Mouse (Mus musculus): Measurements from ENCODE around the gene Efcab6. TPM values are rescaled to one million over a fixed set of nuclear protein-coding genes. Genes with fewer than 3 reads are reported as not detected.

Gene Efcab6
- polyA plus RNA-seq, 1 experiment from 2014 or later, result not detected

DNA sequence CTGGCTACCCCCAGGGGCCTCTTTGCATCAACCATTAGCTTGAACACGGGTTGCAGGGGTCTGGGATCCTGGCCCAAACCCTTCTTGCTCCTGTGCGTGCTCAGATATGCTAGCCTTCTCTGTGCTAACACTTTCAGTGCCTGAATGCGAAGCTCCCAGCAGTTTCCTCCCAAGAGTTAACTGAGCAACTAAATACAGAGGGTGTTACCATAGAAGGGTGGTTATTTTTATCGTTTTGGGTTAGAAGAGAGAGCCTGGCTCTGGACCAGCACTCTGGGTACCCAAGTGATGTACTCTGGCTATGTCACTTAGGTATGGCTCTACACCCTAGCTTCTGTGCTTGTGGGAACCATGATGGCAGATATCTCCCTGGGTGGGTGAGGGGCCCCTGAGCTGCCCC lies 217.7 kb downstream of the Efcab6 start:
- WGBS (ENCODE audit: insufficient replicate concordance), result 65% methylated on average over 4 of the region's 4 CpGs
- Histone ChIP-seq H3K27me3 (ENCODE audit: insufficient read depth, low read length) (no peaks in the 10 kb centered on the region), H3K4me3 (ENCODE audit: low read depth, low read length) (no peak overlapping the region), H3K4me2 (ENCODE audit: low read depth, low read length) (no peak overlapping the region), H3K36me3 (replicated peaks; ENCODE audit: insufficient read depth, low read length) (no peaks in the 10 kb centered on the region), H3K9me3 (ENCODE audit: low read length) (no peaks in the 10 kb centered on the region), H3K27ac (ENCODE audit: low read depth) (no peak overlapping the region), H3K4me1 (ENCODE audit: insufficient read depth) (no peaks in the 10 kb centered on the region), H3K9ac (replicated peaks) (no peak overlapping the region)
- DNase-seq, result no peak
- no peak for ATAC-seq
- TF ChIP-seq EP300 (IDR thresholded peaks at IDR 0.05; ENCODE audit: low read depth) (no peak), CTCF (IDR thresholded peaks at IDR 0.05; ENCODE audit: low read depth) (no peak)

- Histone ChIP-seq H3K27me3 (ENCODE audit: insufficient read depth, low read length) (no peaks in the 10 kb centered on the region), H3K9ac (replicated peaks) (no peak overlapping the region), H3K9me3 (ENCODE audit: low read length) (no peaks in the 10 kb centered on the region), H3K4me2 (ENCODE audit: low read depth, low read length) (no peak overlapping the region), H3K27ac (ENCODE audit: low read depth) (no peak overlapping the region), H3K4me3 (ENCODE audit: low read depth, low read length) (no peak overlapping the region), H3K36me3 (replicated peaks; ENCODE audit: insufficient read depth, low read length) (no peaks in the 10 kb centered on the region), H3K4me1 (ENCODE audit: insufficient read depth) (no peaks in the 10 kb centered on the region)
- DNase-seq (no peak), ATAC-seq (no peak)
- 34% methylated on average over 8 of the region's 8 CpGs for WGBS (ENCODE audit: insufficient replicate concordance)
- TF ChIP-seq EP300 (IDR thresholded peaks at IDR 0.05; ENCODE audit: low read depth), result no peak
These were observed 218.6 kb downstream of the Efcab6 start for GRCm38 (mm10) chr15:83846592-83846991.

- Histone ChIP-seq H3K4me2 (ENCODE audit: low read depth, low read length) (no peak overlapping the region), H3K4me3 (ENCODE audit: low read depth, low read length) (no peak overlapping the region), H3K9me3 (ENCODE audit: low read length) (no peaks in the 10 kb centered on the region), H3K9ac (replicated peaks) (no peak overlapping the region), H3K36me3 (replicated peaks; ENCODE audit: insufficient read depth, low read length) (no peaks in the 10 kb centered on the region), H3K27ac (ENCODE audit: low read depth) (no peak overlapping the region), H3K27me3 (ENCODE audit: insufficient read depth, low read length) (no peaks in the 10 kb centered on the region), H3K4me1 (ENCODE audit: insufficient read depth) (no peaks in the 10 kb centered on the region)
- DNase-seq (no peak), ATAC-seq (no peak)
- TF ChIP-seq CTCF (IDR thresholded peaks at IDR 0.05; ENCODE audit: low read depth), result no peak
- 47% methylated on average over 11 of the region's 11 CpGs for WGBS (ENCODE audit: insufficient replicate concordance)
These were observed 219.4 kb downstream of the Efcab6 start for GRCm38 (mm10) chr15:83845734-83846133.

GRCm38 (mm10) chr15:83842915-83843789 lies 222.0 kb downstream of the Efcab6 start:
- Histone ChIP-seq H3K4me3 (ENCODE audit: low read depth, low read length) (no peak overlapping the region), H3K36me3 (replicated peaks; ENCODE audit: insufficient read depth, low read length) (no peaks in the 10 kb centered on the region), H3K4me2 (ENCODE audit: low read depth, low read length) (no peak overlapping the region), H3K27me3 (ENCODE audit: insufficient read depth, low read length) (no peaks in the 10 kb centered on the region), H3K9ac (replicated peaks) (no peak overlapping the region), H3K27ac (ENCODE audit: low read depth) (no peak overlapping the region), H3K4me1 (ENCODE audit: insufficient read depth) (no peaks in the 10 kb centered on the region), H3K9me3 (ENCODE audit: low read length) (no peaks in the 10 kb centered on the region)
- DNase-seq, result no peak
- no peak for ATAC-seq
- 57% methylated on average over 22 of the region's 22 CpGs for WGBS (ENCODE audit: insufficient replicate concordance)
- TF ChIP-seq EP300 (IDR thresholded peaks at IDR 0.05; ENCODE audit: low read depth) (no peak), CTCF (IDR thresholded peaks at IDR 0.05; ENCODE audit: low read depth) (no peak)

DNA sequence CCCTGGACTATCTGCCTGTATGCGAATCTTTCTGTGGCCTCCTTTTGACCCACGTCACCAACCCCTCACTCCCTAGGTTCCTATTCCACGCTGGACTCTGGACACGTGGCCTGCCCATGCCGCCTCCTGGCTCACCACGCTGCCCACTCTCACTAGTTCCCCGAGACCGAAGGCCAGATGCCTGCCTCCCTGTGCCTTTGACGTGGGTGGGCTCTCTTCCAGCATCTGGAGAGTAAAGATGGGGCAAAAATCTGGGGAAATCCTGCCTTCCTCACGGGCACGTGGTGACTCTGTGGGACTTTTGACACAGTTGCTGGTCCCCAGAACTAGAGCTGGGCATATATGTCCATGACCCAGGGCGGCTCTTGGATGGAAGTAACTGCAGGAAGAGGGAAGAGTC lies 222.8 kb downstream of the Efcab6 start:
- DNase-seq (no peak), ATAC-seq (no peak)
- 72% methylated on average over 12 of the region's 12 CpGs for WGBS (ENCODE audit: insufficient replicate concordance)
- H3K9ac ChIP-seq (replicated peaks), result no peak overlapping the region
- no peaks in the 10 kb centered on the region for H3K27me3 ChIP-seq (ENCODE audit: insufficient read depth, low read length)
- no peak overlapping the region for H3K4me3 ChIP-seq (ENCODE audit: low read depth, low read length)
- H3K9me3 ChIP-seq (ENCODE audit: low read length), result no peaks in the 10 kb centered on the region
- no peaks in the 10 kb centered on the region for H3K36me3 ChIP-seq (replicated peaks; ENCODE audit: insufficient read depth, low read length)
- no peaks in the 10 kb centered on the region for H3K4me1 ChIP-seq (ENCODE audit: insufficient read depth)
- no peak overlapping the region for H3K27ac ChIP-seq (ENCODE audit: low read depth)
- no peak overlapping the region for H3K4me2 ChIP-seq (ENCODE audit: low read depth, low read length)
- TF ChIP-seq EP300 (IDR thresholded peaks at IDR 0.05; ENCODE audit: low read depth), result no peak
- TF ChIP-seq CTCF (IDR thresholded peaks at IDR 0.05; ENCODE audit: low read depth), result no peak

DNA sequence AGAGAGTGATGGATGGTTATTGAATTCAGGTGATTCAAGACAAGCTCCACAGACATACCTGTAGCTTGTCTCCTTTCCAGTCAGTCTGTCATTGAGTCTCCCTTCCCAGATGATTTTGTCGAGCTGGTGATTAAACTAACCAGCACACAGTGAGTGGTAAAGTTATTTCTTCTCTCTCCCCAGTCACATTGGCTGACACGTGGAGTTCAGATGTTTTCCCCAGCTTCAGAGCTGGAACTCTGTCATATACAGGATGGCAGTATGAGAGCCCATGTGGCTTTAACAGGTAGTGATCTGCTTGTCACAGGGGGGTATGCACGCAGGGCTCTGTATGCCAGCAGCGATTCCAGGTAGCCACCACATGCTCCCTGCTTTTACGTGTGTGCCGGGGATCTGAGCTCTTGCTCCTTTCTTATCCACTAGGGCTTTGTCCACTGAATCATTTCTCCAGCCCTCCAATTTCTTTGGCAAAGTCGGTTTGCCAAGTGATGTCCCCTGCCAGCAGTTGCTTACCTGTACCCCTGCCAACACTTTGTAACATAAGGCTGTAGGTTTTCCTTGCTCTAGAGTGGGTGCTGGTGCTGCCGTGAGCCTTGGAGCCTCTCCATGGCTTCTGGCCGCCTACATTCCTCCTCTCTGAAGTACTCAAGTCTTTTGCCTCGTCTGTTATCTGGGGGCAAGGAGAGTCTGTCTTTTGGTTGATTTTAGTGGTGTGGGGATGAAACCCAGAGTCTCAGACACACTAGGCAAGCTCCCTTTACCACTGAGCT lies 224.0 kb downstream of the Efcab6 start:
- Histone ChIP-seq H3K9me3 (ENCODE audit: low read length) (no peaks in the 10 kb centered on the region), H3K27me3 (ENCODE audit: insufficient read depth, low read length) (no peaks in the 10 kb centered on the region), H3K4me3 (ENCODE audit: low read depth, low read length) (no peak overlapping the region), H3K9ac (replicated peaks) (no peak overlapping the region), H3K27ac (ENCODE audit: low read depth) (no peak overlapping the region), H3K4me2 (ENCODE audit: low read depth, low read length) (no peak overlapping the region), H3K4me1 (ENCODE audit: insufficient read depth) (no peaks in the 10 kb centered on the region), H3K36me3 (replicated peaks; ENCODE audit: insufficient read depth, low read length) (no peaks in the 10 kb centered on the region)
- TF ChIP-seq CTCF (IDR thresholded peaks at IDR 0.05; ENCODE audit: low read depth), result no peak
- TF ChIP-seq EP300 (IDR thresholded peaks at IDR 0.05; ENCODE audit: low read depth), result no peak
- WGBS (ENCODE audit: insufficient replicate concordance), result 63% methylated on average over 10 of the region's 10 CpGs
- DNase-seq (no peak), ATAC-seq (no peak)

All from liver, postnatal 0 days (tissue).